Comparison of ENCODE assay signal across 8 mouse cellular contexts in the genomic region with DNA sequence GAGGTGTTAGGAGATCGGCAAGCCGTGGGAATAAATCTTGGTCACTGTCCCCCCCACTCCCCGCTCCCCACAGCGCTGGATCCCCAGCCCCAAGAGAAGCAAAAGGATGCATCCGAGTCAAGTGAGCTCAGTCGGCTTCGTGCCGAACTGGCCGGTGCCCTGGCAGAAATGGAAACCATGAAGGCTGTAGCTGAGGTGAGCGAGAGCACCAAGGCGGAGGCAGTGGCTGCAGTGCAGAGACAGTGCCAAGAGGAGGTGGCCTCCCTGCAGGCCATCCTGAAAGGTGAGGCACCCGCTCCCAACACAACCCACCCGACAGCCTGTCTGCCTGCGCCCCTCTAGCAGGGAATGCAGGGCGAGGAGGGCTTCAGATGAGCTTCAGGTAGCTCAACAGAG. TPM values are rescaled to one million over a fixed set of nuclear protein-coding genes. Genes with fewer than 3 reads are reported as not detected.
DNase-seq lines count a peak whose midpoint lies in the region; ATAC-seq and TF ChIP-seq lines count a peak whose summit lies in the region.

No protein-coding gene starts in this region.

- no peak for TF ChIP-seq RAD21 in CH12.LX (IDR thresholded peaks at IDR 0.05; ENCODE audit: low read depth, low read length)

- no peak for TF ChIP-seq EP300 in CH12.LX (IDR thresholded peaks at IDR 0.05; ENCODE audit: low read length)

- H3K79me2 ChIP-seq in CH12.LX (replicated peaks; ENCODE audit: control insufficient read depth, extremely low read depth, insufficient read depth, poor library complexity, severe bottlenecking), result peaks cover 11% of the 10 kb centered on the region; the same call in 1 of the 2 replicates

- ATAC-seq in forebrain, embryonic 15.5 days (replicated peaks), result peak; percentile 42
- ATAC-seq in megakaryocyte, adult 5-6 weeks (ENCODE audit: poor library complexity, severe bottlenecking), result 0 out of 2 replicates have a peak, but pooled peaks have one; percentile 2

- peaks cover 13 to 48% of the 10 kb centered on the region in 2 experiments for H3K4me1 ChIP-seq in CH12.LX (ENCODE audit: control insufficient read depth in 1 of 2, insufficient read depth in 2 of 2)
- H3K4me1 ChIP-seq in forebrain, embryonic 15.5 days, result peaks cover 16% of the 10 kb centered on the region

- no peaks in the 10 kb centered on the region for H3K27me3 ChIP-seq in CH12.LX (replicated peaks)
- no peaks in the 10 kb centered on the region for H3K27me3 ChIP-seq in forebrain, embryonic 15.5 days

- H3K36me3 ChIP-seq in CH12.LX (replicated peaks in 1 of 2; ENCODE audit: control insufficient read depth in 1 of 2, insufficient read depth in 1 of 2, low read length in 1 of 2), result peaks cover 36 to 60% of the 10 kb centered on the region in 2 experiments
- H3K36me3 ChIP-seq in forebrain, embryonic 15.5 days, result 0 out of 2 replicates have a peak, but pooled peaks cover 3% of the 10 kb centered on the region

- H3K9me3 ChIP-seq in CH12.LX (replicated peaks; ENCODE audit: low read length), result peaks cover 7% of the 10 kb centered on the region
- no peaks in the 10 kb centered on the region for H3K9me3 ChIP-seq in forebrain, embryonic 15.5 days

- intact Hi-C loops in gastrocnemius, postnatal 14 days (cut with DNase I; ENCODE audit: low total_unique reads), result no loop called here

- no peak overlapping the region for H3K27ac ChIP-seq in CH12.LX (ENCODE audit: insufficient read depth, low read depth)
- H3K27ac ChIP-seq in forebrain, embryonic 15.5 days (replicated peaks), result no peak overlapping the region

- in situ Hi-C loops in CH12.LX (cut with MboI; ENCODE audit: low pct_ligation_motif_present, low pct_unique_long_range_greater_than_20kb, low sequenced_read_pairs), result no loop called here

- no peak for TF ChIP-seq POLR2A in CH12.LX (IDR thresholded peaks at IDR 0.05; ENCODE audit: low read depth, low read length)

- H3K4me2 ChIP-seq in CH12.LX (ENCODE audit: insufficient read depth, low read depth, poor library complexity, severe bottlenecking), result peak overlapping the region; percentile 52
- H3K4me2 ChIP-seq in forebrain, embryonic 15.5 days (replicated peaks), result peak overlapping the region; percentile 90

- peak overlapping the region; percentile 52 for H3K9ac ChIP-seq in CH12.LX (ENCODE audit: insufficient read depth, low read depth)
- H3K9ac ChIP-seq in forebrain, embryonic 15.5 days (replicated peaks), result peak overlapping the region; percentile 86

- H3K4me3 ChIP-seq in CH12.LX (replicated peaks in 1 of 3; ENCODE audit: low read depth in 2 of 3, low read length in 2 of 3, poor library complexity in 1 of 3), result peak overlapping the region; percentile 43 to 75 (median 71)
- H3K4me3 ChIP-seq in forebrain, embryonic 15.5 days, result peak overlapping the region; percentile 59

- peak; percentile 43 for DNase-seq in gastrocnemius, postnatal 25 days
- DNase-seq in gastrocnemius, postnatal 14 days, result no peak
- no peak for DNase-seq in CH12.LX (ENCODE audit: extremely low read depth)
- DNase-seq in left cerebral cortex, adult 18-20 months (ENCODE audit: low spot score in 2 of 2), result no peak
- no peak for DNase-seq in cerebellum, postnatal 10 days
- DNase-seq in cerebellum, adult 8-10 months, result no peak

- no peak for TF ChIP-seq CTCF in CH12.LX (conservative IDR thresholded peaks at IDR 0.05 in 1 of 2, IDR thresholded peaks at IDR 0.05 in 1 of 2; ENCODE audit: low read depth in 2 of 2, low read length in 2 of 2)

- WGBS in forebrain, embryonic 15.5 days, result 29% methylated on average over 15 of the region's 15 CpGs

- dilution Hi-C loops in CH12.LX (cut with MboI; ENCODE audit: extremely low pct_ligation_motif_present, extremely low pct_unique_long_range_greater_than_20kb, low sequenced_read_pairs), result no loop called here

TF ChIP-seq in CH12.LX, 34 proteins besides CTCF, POLR2A, EP300 and RAD21:
- no peak for TF ChIP-seq NELFE (IDR thresholded peaks at IDR 0.05; ENCODE audit: low read depth, low read length)
- no peak for TF ChIP-seq KAT2A (IDR thresholded peaks at IDR 0.05; ENCODE audit: insufficient replicate concordance, low read length)
- no peak for TF ChIP-seq MYC (IDR thresholded peaks at IDR 0.05; ENCODE audit: low read depth, low read length)
- TF ChIP-seq CHD1 (IDR thresholded peaks at IDR 0.05; ENCODE audit: low read depth, low read length), result no peak
- no peak for TF ChIP-seq MAZ (IDR thresholded peaks at IDR 0.05; ENCODE audit: low read depth, low read length)
- TF ChIP-seq TBP (conservative IDR thresholded peaks at IDR 0.05; ENCODE audit: low read depth, low read length), result no peak
- no peak for TF ChIP-seq USF2 (conservative IDR thresholded peaks at IDR 0.05; ENCODE audit: low read depth, low read length)
- no peak for TF ChIP-seq MXI1 (IDR thresholded peaks at IDR 0.05; ENCODE audit: low read depth, low read length)
- no peak for TF ChIP-seq POLR2AphosphoS2 (IDR thresholded peaks at IDR 0.05; ENCODE audit: low read depth, low read length)
- no peak for TF ChIP-seq HCFC1 (IDR thresholded peaks at IDR 0.05; ENCODE audit: low read depth, low read length)
- TF ChIP-seq BHLHE40 (IDR thresholded peaks at IDR 0.05; ENCODE audit: low read depth, low read length), result no peak
- no peak for TF ChIP-seq ZKSCAN1 (IDR thresholded peaks at IDR 0.05; ENCODE audit: borderline replicate concordance, low read depth, low read length)
- no peak for TF ChIP-seq SIN3A (IDR thresholded peaks at IDR 0.05; ENCODE audit: low read length)
- TF ChIP-seq RCOR1 (conservative IDR thresholded peaks at IDR 0.05; ENCODE audit: low read depth, low read length), result no peak
TF ChIP-seq in CH12.LX: peak in this region for 0.

RNA-seq across cellular contexts. Expression of a gene that starts 0.9 kb away (rescaled TPM):
- total RNA-seq in gastrocnemius, postnatal 25 days (2021), result 10 to 100 TPM; 11.2 to 14.6 TPM
- 10 to 100 TPM; 12.1 to 12.7 TPM for total RNA-seq in gastrocnemius, postnatal 14 days (2021)
- total RNA-seq in CH12.LX (2012; rRNA removed), result 38.5 and 40.3 TPM in 2 replicates
- total RNA-seq in CH12.LX (2014; rRNA removed), result 35.7 and 42.6 TPM in 2 replicates
- polyA plus RNA-seq in CH12.LX (2012; ENCODE audit: insufficient read length, low read depth), result 33.7 and 36.6 TPM in 2 replicates
- 23.6 and 26.9 TPM in 2 replicates for polyA plus RNA-seq in forebrain, embryonic 15.5 days (2015; fragmentation: Nextera tagmentation; extraction: Ambion mirVana)
- 6.7 and 6.8 TPM in 2 replicates for total RNA-seq in megakaryocyte, adult 5-6 weeks (2015)
- 21.4 and 25.0 TPM in 2 replicates for total RNA-seq in megakaryocyte, adult 5-6 weeks (2017)
- total RNA-seq in left cerebral cortex, adult 18-20 months (2021), result 10 to 100 TPM; 14.0 to 14.6 TPM

RNA-seq across cellular contexts. Expression of a gene that starts 14.8 kb away (rescaled TPM):
- under 1 TPM in 1 of 2 experiments, not detected in 1; 0.48 TPM for total RNA-seq in gastrocnemius, postnatal 25 days (2021)
- total RNA-seq in gastrocnemius, postnatal 14 days (2021), result under 1 TPM in 1 of 2 experiments, not detected in 1; 0.08 TPM
- total RNA-seq in CH12.LX (2012; rRNA removed) (132 and 143 TPM in 2 replicates), CH12.LX (2014; rRNA removed) (139 and 141 TPM in 2 replicates)
- polyA plus RNA-seq in CH12.LX (2012; ENCODE audit: insufficient read length, low read depth), result 199 and 234 TPM in 2 replicates
- polyA plus RNA-seq in forebrain, embryonic 15.5 days (2015; fragmentation: Nextera tagmentation; extraction: Ambion mirVana), result not detected in 2 replicates
- 0.20 and 1.1 TPM in 2 replicates for total RNA-seq in megakaryocyte, adult 5-6 weeks (2015)
- total RNA-seq in megakaryocyte, adult 5-6 weeks (2017), result 0.24 TPM in 1 of 2 replicates, not detected in the other
- not detected for total RNA-seq in left cerebral cortex, adult 18-20 months (2021)

RNA-seq across cellular contexts. Expression of a gene that starts 33.0 kb away (rescaled TPM):
- 1 to 10 TPM; 2.8 to 3.2 TPM for total RNA-seq in gastrocnemius, postnatal 25 days (2021)
- 1 to 10 TPM; 2.1 to 2.6 TPM for total RNA-seq in gastrocnemius, postnatal 14 days (2021)
- total RNA-seq in CH12.LX (2012; rRNA removed) (7.8 and 8.8 TPM in 2 replicates), CH12.LX (2014; rRNA removed) (15.0 and 16.8 TPM in 2 replicates)
- 13.0 and 13.9 TPM in 2 replicates for polyA plus RNA-seq in CH12.LX (2012; ENCODE audit: insufficient read length, low read depth)
- polyA plus RNA-seq in forebrain, embryonic 15.5 days (2015; fragmentation: Nextera tagmentation; extraction: Ambion mirVana), result 2.6 and 3.0 TPM in 2 replicates
- 10.1 and 11.7 TPM in 2 replicates for total RNA-seq in megakaryocyte, adult 5-6 weeks (2015)
- total RNA-seq in megakaryocyte, adult 5-6 weeks (2017), result 13.9 and 16.6 TPM in 2 replicates
- total RNA-seq in left cerebral cortex, adult 18-20 months (2021), result 1 to 10 TPM; 4.5 to 5.8 TPM

RNA-seq across cellular contexts. Expression of a gene that starts 33.4 kb away (rescaled TPM):
- total RNA-seq in gastrocnemius, postnatal 25 days (2021), result over 10,000 TPM; 22,501 to 25,220 TPM
- total RNA-seq in gastrocnemius, postnatal 14 days (2021), result over 10,000 TPM; 16,285 to 17,681 TPM
- 0.25 and 0.38 TPM in 2 replicates for total RNA-seq in CH12.LX (2012; rRNA removed)
- not detected in 2 replicates for total RNA-seq in CH12.LX (2014; rRNA removed)
- 0.74 and 0.75 TPM in 2 replicates for polyA plus RNA-seq in CH12.LX (2012; ENCODE audit: insufficient read length, low read depth)
- 0.20 and 0.37 TPM in 2 replicates for polyA plus RNA-seq in forebrain, embryonic 15.5 days (2015; fragmentation: Nextera tagmentation; extraction: Ambion mirVana)
- total RNA-seq in megakaryocyte, adult 5-6 weeks (2015), result 0.07 and 0.52 TPM in 2 replicates
- not detected in 2 replicates for total RNA-seq in megakaryocyte, adult 5-6 weeks (2017)
- under 1 TPM; 0.12 to 0.49 TPM for total RNA-seq in left cerebral cortex, adult 18-20 months (2021)

RNA-seq across cellular contexts. Expression of a gene that starts 45.7 kb away (rescaled TPM):
- total RNA-seq in gastrocnemius, postnatal 25 days (2021), result 10 to 100 TPM; 41.5 to 43.9 TPM
- 10 to 100 TPM; 47.1 to 47.6 TPM for total RNA-seq in gastrocnemius, postnatal 14 days (2021)
- 11.8 and 13.4 TPM in 2 replicates for total RNA-seq in CH12.LX (2012; rRNA removed)
- 5.2 and 5.5 TPM in 2 replicates for total RNA-seq in CH12.LX (2014; rRNA removed)
- polyA plus RNA-seq in CH12.LX (2012; ENCODE audit: insufficient read length, low read depth), result 31.3 and 34.1 TPM in 2 replicates
- 69.1 and 72.7 TPM in 2 replicates for polyA plus RNA-seq in forebrain, embryonic 15.5 days (2015; fragmentation: Nextera tagmentation; extraction: Ambion mirVana)
- 18.2 and 20.6 TPM in 2 replicates for total RNA-seq in megakaryocyte, adult 5-6 weeks (2015)
- 9.9 and 10.6 TPM in 2 replicates for total RNA-seq in megakaryocyte, adult 5-6 weeks (2017)
- 10 to 100 TPM; 73.1 to 76.3 TPM for total RNA-seq in left cerebral cortex, adult 18-20 months (2021)

Comparison
In these comparisons a context has a peak if more than half of its experiments do, and no peak if none do; other contexts are left out.
1. RNA of a gene that starts 14.8 kb away (total RNA-seq): 132 to 143 TPM in CH12.LX; 0.48 TPM in gastrocnemius, postnatal 25 days, 0.20 to 1.1 TPM in megakaryocyte, adult 5-6 weeks, 0.08 TPM in gastrocnemius, postnatal 14 days and not detected in left cerebral cortex, adult 18-20 months; every median in the first group is over 10 times any median in the second.